Mouse (Mus musculus) splenic B cell, adult 2 months (primary cell): ENCODE measurements around the gene Podn.

Experiments used
- DNase-seq: peaks from one replicate; pipeline ENCODE4 v3.0.0-alpha.2; 2011; ENCODE audit warnings: low read depth, low spot score
- H3K27me3 ChIP-seq: 2 replicates; pipeline ENCODE4 v1.6.1; 2012; ENCODE audit warnings: mild to moderate bottlenecking, low read length, moderate library complexity, mixed read lengths; ENCODE audit not compliant: control insufficient read depth, poor library complexity, insufficient read depth, severe bottlenecking
- H3K36me3 ChIP-seq: 2 replicates; pipeline ENCODE4 v1.6.1; 2012; ENCODE audit warnings: mild to moderate bottlenecking, low read length, moderate library complexity, mixed read lengths; ENCODE audit not compliant: control insufficient read depth, poor library complexity, insufficient read depth, severe bottlenecking

The Podn gene

DNA sequence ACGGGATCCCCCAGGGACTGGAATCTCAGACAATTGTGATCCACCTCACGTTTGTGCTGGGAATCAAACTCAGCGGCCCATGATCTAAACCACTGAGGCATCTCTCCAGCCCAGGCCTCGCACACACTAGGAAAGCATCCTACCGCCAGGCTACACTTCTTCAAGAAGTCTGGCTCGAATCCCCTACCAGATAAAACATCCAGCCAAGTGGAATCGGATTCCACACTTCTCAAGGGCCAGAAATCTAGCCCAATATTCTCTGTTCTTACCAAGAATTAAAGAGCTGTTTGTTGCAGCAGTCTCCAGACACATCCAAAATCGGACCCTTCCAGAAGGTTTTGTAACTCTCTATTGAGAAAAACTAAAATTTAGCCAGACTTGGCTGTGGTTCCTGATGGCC is 59.2 kb downstream of the Podn start:
- DNase-seq = no peak
- no peaks in the 10 kb centered on the region for H3K36me3 ChIP-seq
- H3K27me3 ChIP-seq = no peaks in the 10 kb centered on the region

DNA sequence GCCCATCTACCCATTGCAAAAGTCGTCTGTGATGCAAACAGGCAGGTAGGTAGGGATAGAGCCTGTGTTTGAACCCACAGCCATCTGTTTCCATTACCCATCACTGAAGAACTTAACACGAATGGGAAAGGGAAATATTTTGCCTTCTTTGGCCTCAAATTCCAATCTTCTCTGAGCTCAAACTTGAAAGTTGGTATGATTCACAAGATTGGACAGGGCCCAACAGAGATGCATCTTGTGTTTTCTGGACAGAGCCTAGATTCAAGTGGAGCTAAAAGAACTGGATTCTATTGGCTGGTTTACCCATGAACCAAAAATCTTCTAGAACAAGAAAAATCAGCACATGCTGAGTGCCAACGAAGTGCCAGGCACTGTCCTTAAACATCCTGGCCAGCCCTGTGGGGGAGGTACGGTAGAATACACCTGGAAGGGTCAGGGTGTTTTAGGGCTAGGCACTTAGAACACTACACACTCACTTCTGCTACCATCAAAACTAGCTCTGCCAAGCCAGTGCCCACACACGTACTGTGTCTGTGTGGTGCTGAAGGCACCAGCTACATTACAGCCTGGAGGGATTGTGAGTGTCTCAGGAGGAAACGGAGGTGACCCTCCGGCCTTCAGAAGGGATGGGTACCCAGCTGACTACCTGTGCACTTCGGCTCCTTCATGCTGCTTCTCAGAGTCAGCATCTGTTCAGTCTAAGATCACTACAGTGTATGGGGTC is 63.0 kb downstream of the Podn start:
- no peaks in the 10 kb centered on the region for H3K36me3 ChIP-seq
- H3K27me3 ChIP-seq = no peaks in the 10 kb centered on the region
- no peak for DNase-seq

DNA sequence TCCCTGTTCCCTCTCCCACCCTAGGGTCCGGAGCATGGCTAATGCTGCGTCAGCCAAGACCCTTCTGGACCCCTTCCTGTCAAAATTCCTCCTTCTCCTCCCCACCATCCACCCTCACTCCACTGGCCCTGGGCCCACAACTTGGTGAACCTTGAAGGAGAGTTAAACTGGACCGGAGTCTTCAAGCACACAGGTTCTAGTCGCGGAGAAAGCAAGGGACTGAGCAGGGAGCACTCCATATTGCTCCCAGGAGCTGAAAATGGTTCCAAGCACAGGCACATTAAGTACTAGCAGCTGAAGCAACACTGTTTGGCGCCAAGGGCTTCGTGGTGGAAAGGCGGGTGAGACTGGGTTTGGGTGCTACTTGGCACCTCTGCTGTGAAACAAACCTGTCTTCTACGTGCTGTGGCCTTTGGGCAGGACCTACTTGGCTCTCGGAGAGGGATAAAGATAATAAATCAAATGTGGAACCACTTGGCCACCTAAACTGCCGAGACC is 63.8 kb downstream of the Podn start:
- H3K36me3 ChIP-seq = no peaks in the 10 kb centered on the region
- no peaks in the 10 kb centered on the region for H3K27me3 ChIP-seq
- no peak for DNase-seq

DNA sequence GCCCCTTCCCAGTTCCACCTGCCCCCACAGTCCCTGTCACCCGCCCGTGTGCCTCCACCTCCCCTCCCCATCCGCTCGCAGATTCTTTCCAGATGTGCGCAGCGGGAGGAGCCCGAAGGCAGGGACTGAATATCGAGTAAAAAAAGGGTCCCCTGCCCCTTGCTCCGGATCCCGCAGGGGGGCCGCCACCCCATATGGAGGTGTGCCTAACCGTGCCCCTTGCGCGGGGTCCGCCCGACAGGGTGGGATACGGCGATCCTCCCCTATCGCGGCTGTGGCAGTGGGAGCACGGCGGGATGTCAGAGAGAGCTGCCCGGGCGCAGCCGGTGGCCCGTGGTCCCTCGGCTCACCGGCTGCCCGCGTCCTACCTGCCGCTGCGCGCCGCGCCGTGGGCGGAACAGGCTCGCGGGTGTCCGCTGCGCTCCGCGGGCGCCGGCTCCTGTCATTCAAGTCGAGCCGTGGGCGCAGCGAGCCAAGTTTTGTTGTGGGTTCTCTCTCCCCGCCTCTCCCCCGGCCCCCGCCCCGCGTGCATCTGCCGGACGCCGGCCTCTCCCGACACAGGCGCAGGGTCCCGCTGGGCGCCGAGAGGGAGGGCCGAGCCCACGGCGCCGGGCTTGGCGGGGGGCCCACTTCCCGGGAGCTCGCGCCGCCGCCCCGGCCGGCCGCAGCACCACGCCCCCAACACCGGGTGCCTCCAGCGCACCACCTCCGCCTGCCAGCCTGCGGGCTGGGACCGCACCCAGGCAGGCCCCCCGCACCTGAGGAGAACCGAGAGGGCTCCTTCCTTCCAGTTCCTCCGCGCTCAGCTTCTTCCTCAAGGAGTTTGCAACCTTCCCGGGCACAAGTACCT is 64.5 kb downstream of the Podn start:
- no peaks in the 10 kb centered on the region for H3K27me3 ChIP-seq
- no peaks in the 10 kb centered on the region for H3K36me3 ChIP-seq
- DNase-seq = no peak

DNA sequence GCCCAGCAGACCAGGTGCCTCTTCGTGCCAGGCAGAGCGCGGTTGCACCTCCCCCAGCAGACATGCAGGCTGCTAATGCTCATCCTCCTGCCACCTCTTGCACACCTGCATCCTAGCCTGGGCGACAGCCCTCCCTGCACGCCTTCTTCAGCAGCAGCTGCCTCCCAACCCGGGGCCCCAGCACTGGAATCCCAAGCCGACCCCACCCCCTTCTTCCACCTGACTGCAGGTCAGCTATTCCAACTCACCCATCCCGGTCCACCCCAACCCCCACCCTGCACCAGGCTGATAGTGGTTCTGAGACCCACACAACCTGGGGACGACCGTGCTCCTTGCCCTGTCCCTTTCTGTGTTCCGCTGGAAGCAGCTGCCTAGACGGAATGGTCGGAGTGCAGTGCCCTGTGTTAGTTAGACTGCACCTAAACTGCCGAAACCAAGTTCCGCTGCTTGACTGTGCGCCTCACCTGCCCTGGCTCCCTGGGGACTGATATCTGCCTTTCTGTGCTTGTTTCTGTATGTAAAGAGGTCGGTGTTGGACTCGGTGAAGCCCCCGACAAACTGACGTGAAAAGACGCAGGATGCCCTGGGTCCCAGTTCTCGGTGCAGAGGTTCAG is 65.2 kb downstream of the Podn start:
- H3K27me3 ChIP-seq = no peaks in the 10 kb centered on the region
- H3K36me3 ChIP-seq = no peaks in the 10 kb centered on the region
- peak; percentile 8 for DNase-seq

DNA sequence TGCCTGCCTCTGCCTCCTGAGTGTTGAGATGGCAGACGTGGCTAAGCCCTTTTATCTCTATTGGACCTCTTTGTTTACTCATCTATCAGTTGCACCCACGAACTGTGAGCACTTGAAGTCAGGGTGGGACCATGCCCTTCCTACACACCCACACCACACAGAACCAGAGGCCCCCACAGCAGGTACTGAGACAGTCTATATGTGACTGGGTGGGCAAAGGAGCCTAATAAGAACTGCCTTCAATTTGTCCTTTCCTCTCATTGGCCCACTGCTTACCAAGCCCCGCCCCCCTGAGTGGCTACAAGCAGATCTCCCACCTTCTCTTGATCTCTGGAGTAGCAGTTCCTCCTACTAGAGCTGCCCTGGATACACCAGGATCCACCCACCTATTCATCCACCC is 70.1 kb downstream of the Podn start:
- Histone ChIP-seq H3K36me3 (no peaks in the 10 kb centered on the region), H3K27me3 (no peaks in the 10 kb centered on the region)
- no peak for DNase-seq

DNA sequence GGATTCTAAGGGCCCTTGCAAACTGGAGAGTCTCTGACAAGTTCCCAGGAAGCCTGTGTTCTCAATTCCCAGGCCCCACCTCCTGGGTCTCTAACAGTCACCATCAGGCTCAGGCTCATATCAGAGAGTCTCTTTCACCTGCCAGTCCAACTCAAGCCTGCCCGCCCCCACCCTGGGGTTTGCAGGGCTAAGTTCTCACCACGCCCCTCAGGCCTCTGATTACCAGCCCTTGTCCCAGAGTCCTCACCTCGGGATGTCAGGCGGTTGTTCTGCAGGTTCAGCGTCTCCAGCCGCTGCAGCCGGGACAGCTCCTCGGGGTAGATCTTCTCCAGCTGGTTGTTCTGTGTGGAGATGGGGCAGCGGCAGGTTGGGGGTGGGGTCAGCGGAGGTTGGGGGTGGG is 71.0 kb downstream of the Podn start:
- H3K27me3 ChIP-seq = no peaks in the 10 kb centered on the region
- no peaks in the 10 kb centered on the region for H3K36me3 ChIP-seq
- no peak for DNase-seq

DNA sequence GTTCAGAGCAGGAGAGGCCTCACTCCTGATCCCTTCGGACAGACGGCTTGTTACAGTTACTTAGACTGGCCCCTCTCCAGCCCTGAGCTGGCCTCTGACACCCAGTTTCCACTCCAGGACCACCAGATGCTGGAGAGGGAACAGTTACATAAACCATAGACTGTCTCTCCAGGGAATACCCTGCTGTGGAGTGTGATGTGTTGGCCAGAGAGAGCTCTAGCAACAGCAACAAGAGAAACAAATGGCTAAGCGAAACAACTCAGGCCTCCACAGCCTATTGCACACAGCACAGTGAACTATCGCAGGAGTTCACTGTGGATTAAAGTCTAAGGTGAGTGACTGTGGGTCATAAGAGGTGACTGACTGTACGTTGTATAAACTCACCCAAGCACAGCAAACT is 71.6 kb downstream of the Podn start:
- Histone ChIP-seq H3K27me3 (no peaks in the 10 kb centered on the region), H3K36me3 (no peaks in the 10 kb centered on the region)
- no peak for DNase-seq

DNA sequence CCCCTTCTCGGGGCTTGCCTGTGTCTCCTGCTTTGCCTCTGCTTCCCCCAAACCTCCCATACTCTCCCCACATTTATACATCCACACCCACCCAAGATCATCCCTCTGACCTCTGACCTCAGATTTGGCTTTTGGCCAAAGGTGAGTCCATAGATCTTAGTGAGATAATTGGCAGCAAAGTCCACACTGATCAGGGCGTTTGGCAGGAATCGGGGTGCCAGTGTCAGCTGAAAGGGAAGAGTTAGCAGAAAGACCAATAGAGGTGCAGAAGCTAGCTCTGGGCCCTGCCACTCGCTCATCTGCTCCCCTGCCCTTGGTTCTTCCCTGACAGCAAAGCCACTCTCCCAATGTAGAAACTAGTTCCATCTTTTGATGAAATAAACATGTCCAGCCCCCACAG is 73.1 kb downstream of the Podn start:
- H3K36me3 ChIP-seq = no peaks in the 10 kb centered on the region

DNA sequence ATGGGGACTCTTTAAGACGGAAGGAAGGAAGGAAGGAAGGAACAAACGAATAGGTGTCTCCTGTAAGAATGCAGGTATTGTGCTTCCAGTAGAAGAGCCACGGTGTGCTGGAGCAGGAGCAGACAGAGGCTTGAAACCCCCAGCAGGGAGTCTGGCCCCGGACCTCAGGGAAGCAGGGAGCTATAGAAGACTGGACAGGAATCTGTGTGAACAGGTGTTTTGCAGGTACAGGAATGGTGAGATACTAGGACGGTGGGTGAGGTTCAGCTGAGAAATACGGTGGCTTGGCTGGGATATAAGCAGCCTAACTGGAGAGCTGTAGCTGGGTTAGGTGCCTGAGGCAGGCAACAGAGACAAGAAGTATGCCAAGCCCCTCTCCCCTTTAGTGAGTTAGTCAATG is 76.1 kb downstream of the Podn start:
- no peak for DNase-seq

More for the DNA sequence above, 73.1 kb downstream of the Podn start:
- no peak for DNase-seq
- H3K27me3 ChIP-seq = no peaks in the 10 kb centered on the region

DNA sequence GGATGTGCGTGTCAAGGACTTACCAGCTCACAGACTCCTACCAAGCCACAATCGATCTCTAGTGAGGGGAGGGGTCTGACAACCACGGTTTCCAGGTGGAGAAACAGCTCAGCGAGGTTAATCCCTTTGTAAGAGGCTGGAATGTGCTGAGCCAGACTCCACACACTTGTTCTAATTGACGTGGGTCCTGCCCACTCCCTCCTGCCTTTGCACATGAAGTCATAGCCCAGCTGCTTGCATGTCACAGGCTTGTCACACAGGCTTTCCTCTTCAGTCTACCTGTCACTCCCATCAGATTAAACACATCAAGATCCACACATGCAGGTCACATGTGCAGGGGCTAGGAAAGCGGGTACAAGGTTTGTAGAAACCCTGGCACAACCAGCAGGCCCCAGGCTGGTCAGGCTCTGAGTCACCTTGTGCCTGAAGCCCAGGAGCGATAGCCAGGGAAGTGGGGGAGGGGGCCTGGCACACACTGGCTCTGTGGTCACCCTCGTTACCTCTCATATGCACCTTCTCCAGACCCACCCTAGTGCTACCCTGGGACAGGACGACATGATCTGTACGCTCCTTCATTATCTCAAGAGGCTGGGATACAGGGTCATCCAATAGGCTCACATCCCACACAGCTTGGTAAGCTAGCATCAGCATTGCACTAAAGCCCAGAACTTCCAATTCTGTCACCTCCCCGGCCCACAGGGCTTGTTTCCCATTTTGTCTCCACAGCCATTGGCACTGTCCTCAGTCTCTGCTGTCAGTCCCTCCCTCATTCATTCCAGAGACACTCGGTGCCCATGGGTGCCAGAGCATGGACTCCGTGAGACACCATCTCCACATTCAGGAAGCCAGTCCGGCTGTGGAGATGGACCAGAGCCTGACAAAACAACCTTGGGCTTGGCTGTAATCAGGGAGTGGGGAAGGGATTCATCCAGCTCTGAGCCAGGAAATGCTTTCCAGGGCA is 77.0 kb downstream of the Podn start:
- DNase-seq = no peak
- H3K27me3 ChIP-seq = no peaks in the 10 kb centered on the region
- no peaks in the 10 kb centered on the region for H3K36me3 ChIP-seq

More for the DNA sequence above, 76.1 kb downstream of the Podn start:
- Histone ChIP-seq H3K27me3 (no peaks in the 10 kb centered on the region), H3K36me3 (no peaks in the 10 kb centered on the region)

DNA sequence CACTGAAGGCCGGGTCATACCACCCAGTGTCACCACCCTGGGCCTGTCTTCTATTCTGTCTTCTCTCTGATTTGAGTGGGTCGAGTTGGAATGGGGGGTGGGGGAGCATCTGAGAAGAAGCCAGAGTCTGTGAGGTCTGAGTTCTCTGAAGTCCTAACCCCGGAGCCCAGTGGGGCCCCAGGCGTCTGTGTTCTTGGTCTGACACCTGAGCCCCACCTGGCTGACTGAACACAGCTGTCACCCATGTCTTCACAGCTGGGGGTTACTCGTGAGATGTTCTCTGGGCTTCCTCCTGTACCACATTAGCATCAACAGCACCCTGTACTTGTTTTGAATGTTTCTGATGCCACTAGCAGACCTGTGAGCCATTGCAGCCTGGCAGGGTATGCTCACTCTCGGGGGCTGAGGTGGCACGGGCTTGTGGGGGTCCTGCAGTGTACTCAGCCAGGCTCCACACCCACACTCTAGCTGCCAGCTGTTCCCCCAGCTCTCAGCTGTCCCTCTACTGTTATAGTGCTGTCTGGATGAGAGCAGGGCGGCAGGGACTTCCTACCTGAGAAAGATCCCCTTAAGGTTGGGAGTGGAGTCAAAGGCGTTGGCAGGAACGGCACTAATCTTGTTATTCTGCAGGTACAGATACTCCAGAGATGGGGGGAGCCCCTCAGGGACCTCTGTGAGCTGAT is 77.9 kb downstream of the Podn start:
- no peaks in the 10 kb centered on the region for H3K27me3 ChIP-seq
- no peak for DNase-seq
- H3K36me3 ChIP-seq = no peaks in the 10 kb centered on the region

DNA sequence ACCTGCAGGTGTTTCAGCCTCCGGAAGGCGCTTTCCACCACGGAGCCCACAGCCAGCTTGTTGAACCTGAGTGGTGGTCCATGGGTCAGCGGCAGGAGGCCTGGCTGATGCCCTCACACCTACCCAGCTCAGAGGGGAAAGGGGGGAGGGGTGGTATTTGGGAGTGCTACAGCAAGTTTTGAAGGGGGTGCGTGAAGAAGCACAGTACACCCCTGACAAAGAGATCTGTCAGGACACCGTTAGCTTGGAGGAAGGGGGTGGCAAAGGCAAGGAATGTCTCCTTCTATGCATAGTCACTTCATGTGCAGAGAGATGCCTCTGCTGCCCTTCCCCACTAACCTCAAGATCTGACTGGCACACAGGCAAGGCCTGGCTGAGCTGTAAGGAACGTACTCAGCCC is 78.4 kb downstream of the Podn start:
- Histone ChIP-seq H3K27me3 (no peaks in the 10 kb centered on the region), H3K36me3 (no peaks in the 10 kb centered on the region)
- no peak for DNase-seq

DNA sequence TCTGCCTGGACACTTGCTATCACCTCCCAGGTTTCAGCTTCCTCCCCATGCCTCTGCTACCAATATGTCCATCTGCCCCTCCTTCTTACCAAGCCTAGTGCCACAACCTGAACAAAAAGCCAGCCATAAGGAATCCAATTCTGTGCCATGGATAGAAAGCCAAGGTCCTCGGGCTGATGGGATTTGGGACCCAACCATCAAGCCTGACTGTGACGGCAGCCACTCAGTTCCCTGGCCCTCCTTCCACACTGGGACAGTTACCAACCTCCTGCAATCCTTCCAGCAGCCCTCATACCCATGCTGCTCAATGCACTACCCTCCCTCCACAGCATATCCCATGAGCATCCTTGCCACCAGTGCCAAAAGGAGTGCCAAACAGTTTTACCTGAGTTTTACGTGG is 79.9 kb downstream of the Podn start:
- Histone ChIP-seq H3K27me3 (no peaks in the 10 kb centered on the region), H3K36me3 (no peaks in the 10 kb centered on the region)
- no peak for DNase-seq
